Mouse (Mus musculus) kidney, embryonic 14.5 days (tissue): ENCODE measurements at regions not wholly inside any gene's neighbourhood (a gene's known extent, or its start where the extent isn't known, plus 50 kb on each side); places are given as distances from the start of the nearest gene placed in this dataset.
A peak's percentile ranks its signal among the peaks of the same experiment; 100 is the strongest.
"Not testable (repeated sequence)": the region's sequence is repeated elsewhere in the genome, so short reads cannot be mapped to it uniquely, and the experiment has no call there.

Experiments used
- ATAC-seq: fragments of 200-750 bp; cut with Nextera tagmentation; 2 replicates; pipeline ENCODE4 v1.8.0; 2017; ENCODE audit warnings: moderate number of reproducible peaks, mild to moderate bottlenecking, moderate TSS enrichment, moderate library complexity; ENCODE audit not compliant: low FRiP score, low TSS enrichment
- H3K27ac ChIP-seq: fragments of 300-500 bp; sonication (generic); 2 replicates; pipeline ENCODE4 v1.5.1; 2014; ENCODE audit warnings: low read depth, mild to moderate bottlenecking, low read length, moderate library complexity, mixed read lengths
- H3K27me3 ChIP-seq: fragments of 300-500 bp; sonication (generic); 2 replicates; pipeline ENCODE4 v1.6.1; 2014; ENCODE audit warnings: mild to moderate bottlenecking, low read length; ENCODE audit not compliant: control insufficient read depth, insufficient read depth
- H3K36me3 ChIP-seq: fragments of 300-500 bp; sonication (generic); 2 replicates; pipeline ENCODE4 v1.6.1; 2014; ENCODE audit warnings: low read length, mixed read lengths; ENCODE audit not compliant: control insufficient read depth, insufficient read depth
- H3K4me1 ChIP-seq: fragments of 300-500 bp; sonication (generic); 2 replicates; pipeline ENCODE4 v1.6.1; 2014; ENCODE audit warnings: low read length, mixed read lengths; ENCODE audit not compliant: control insufficient read depth, insufficient read depth
- H3K4me2 ChIP-seq: fragments of 300-500 bp; sonication (generic); replicated peaks from 2 replicates; pipeline ENCODE4 v1.6.1; 2014; ENCODE audit warnings: low read depth, mild to moderate bottlenecking, low read length
- H3K4me3 ChIP-seq: fragments of 300-500 bp; sonication (generic); 2 replicates; pipeline ENCODE4 v1.5.1; 2014; ENCODE audit warnings: mild to moderate bottlenecking, low read length
- H3K9ac ChIP-seq: fragments of 300-500 bp; sonication (generic); 2 replicates; pipeline ENCODE4 v1.6.1; 2014; ENCODE audit warnings: low read depth, mild to moderate bottlenecking, low read length, moderate library complexity
- H3K9me3 ChIP-seq: fragments of 300-500 bp; sonication (generic); 2 replicates; pipeline ENCODE4 v1.6.1; 2016; ENCODE audit warnings: low read length; ENCODE audit not compliant: control insufficient read depth
- WGBS: fragments of 180-500 bp; shearing (Covaris S2); extraction: QIAGEN DNeasy Blood & Tissue Kit; methylation state at CpG from one replicate; pipeline ENCODE4 v1.1.7; 2014; 5-methylcytosine and 5-hydroxymethylcytosine counted together

DNA sequence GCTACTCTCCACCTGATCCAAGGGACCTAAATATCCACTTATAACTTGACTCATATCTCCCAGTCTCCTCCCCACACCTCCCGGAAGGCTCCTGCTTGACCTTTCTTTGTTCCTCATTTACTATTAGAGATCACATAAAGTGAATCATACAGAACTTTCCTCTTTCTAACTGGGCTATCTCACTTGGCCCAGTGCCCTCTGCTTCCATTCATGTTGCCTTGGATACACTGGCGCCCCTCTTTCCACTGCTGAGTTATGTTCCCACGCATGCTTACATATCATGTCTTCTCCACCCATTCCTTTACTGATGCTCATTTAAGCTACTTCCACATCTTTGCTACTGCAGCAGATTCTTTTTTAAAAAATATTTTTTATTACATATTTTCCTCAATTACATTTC, 94.2 kb upstream of the Myt1l start:
- Histone ChIP-seq H3K27me3 (no peaks in the 10 kb centered on the region), H3K9ac (no peak overlapping the region), H3K4me3 (no peak overlapping the region), H3K4me1 (no peaks in the 10 kb centered on the region), H3K4me2 (no peak overlapping the region), H3K36me3 (no peaks in the 10 kb centered on the region), H3K27ac (no peak overlapping the region), H3K9me3 (no peaks in the 10 kb centered on the region)
- no peak for ATAC-seq
- 85% methylated on average over 3 of the region's 3 CpGs for WGBS

- Histone ChIP-seq H3K4me3 (no peak overlapping the region), H3K4me1 (no peaks in the 10 kb centered on the region), H3K4me2 (no peak overlapping the region), H3K27ac (no peak overlapping the region), H3K9ac (no peak overlapping the region), H3K36me3 (no peaks in the 10 kb centered on the region), H3K9me3 (no peaks in the 10 kb centered on the region), H3K27me3 (no peaks in the 10 kb centered on the region)
- no peak for ATAC-seq
- 85% methylated on average over 11 of the region's 11 CpGs for WGBS
Measured at GRCm38 (mm10) chr12:29439343-29440019, 88.7 kb upstream of the Myt1l start.

DNA sequence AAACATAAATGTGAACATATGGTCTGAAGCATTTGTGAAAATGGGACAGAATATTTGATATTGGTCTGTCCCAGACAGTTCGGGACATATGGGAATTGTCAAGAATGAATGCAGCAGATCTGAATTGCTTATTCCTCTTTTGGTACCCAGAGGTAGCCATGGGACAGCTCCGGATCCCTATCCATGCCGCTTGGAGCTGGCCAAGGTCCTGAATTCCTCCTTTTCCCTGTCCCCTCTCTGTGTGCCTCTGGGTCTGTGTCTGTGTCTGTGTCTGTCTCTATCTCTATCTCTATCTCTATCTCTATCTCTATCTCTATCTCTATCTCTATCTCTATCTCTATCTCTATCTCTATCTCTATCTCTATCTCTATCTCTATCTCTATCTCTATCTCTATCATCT, 63.0 kb upstream of the Myt1l start:
- not testable (repeated sequence) for H3K4me2 ChIP-seq, H3K27ac ChIP-seq, H3K9me3 ChIP-seq, H3K4me3 ChIP-seq, H3K36me3 ChIP-seq, H3K9ac ChIP-seq, H3K4me1 ChIP-seq, H3K27me3 ChIP-seq
- peak; percentile 55; the same call in 1 of the 2 replicates for ATAC-seq
- WGBS = 12% methylated on average over 3 of the region's 3 CpGs
